22 mouse cellular contexts compared by ENCODE assay signal in genomic region chr19:6273998-6274608, GRCm38 (mm10). TPM values are rescaled to one million over a fixed set of nuclear protein-coding genes. Genes with fewer than 3 reads are reported as not detected.
DNase-seq lines count a peak whose midpoint lies in the region; ATAC-seq and TF ChIP-seq lines count a peak whose summit lies in the region.
"Had no signal": no experiment of that assay in that cellular context is flagged by ENCODE, and none has a peak within 500 bp of the region (broad histone marks: within the 10 kb centered on the region; RNA-seq: fewer than 3 reads in every experiment).

No protein-coding gene starts in this region.

- 0 out of 2 replicates have a peak overlapping the region, but pooled peaks have one; percentile 11 for H3K9ac ChIP-seq in embryonic facial prominence, embryonic 13.5 days
- no peak overlapping the region for H3K9ac ChIP-seq in heart, postnatal 0 days (replicated peaks; ENCODE audit: low read depth, low read length)
- H3K9ac ChIP-seq in lung, postnatal 0 days (replicated peaks; ENCODE audit: low read depth) = no peak overlapping the region
- H3K9ac ChIP-seq: heart, embryonic 13.5 days; limb, embryonic 15.5 days; midbrain, embryonic 13.5 days; neural tube, embryonic 12.5 days had no signal

- no peak for ATAC-seq in embryonic facial prominence, embryonic 13.5 days (ENCODE audit: insufficient number of reproducible peaks, insufficient read depth, low FRiP score, low TSS enrichment, low read depth)
- ATAC-seq in heart, postnatal 0 days (ENCODE audit: insufficient read depth, low read depth) = no peak
- ATAC-seq in lung, postnatal 0 days = no peak
- ATAC-seq: midbrain, embryonic 13.5 days had no signal

- no peaks in the 10 kb centered on the region for H3K36me3 ChIP-seq in embryonic facial prominence, embryonic 13.5 days
- H3K36me3 ChIP-seq in embryonic facial prominence, embryonic 10.5 days (replicated peaks) = peaks cover 6% of the 10 kb centered on the region
- H3K36me3 ChIP-seq in heart, postnatal 0 days (replicated peaks; ENCODE audit: control insufficient read depth, insufficient read depth, low read length) = 0 out of 2 replicates have a peak, but pooled peaks cover under 1% of the 10 kb centered on the region
- H3K36me3 ChIP-seq in lung, postnatal 0 days (ENCODE audit: insufficient read depth, low read length) = no peaks in the 10 kb centered on the region
- H3K36me3 ChIP-seq: heart, embryonic 13.5 days; limb, embryonic 15.5 days; midbrain, embryonic 13.5 days; neural tube, embryonic 12.5 days had no signal

- WGBS in embryonic facial prominence, embryonic 13.5 days = 89% methylated on average over 13 of the region's 13 CpGs
- 91% methylated on average over 13 of the region's 13 CpGs for WGBS in embryonic facial prominence, embryonic 10.5 days
- WGBS in heart, postnatal 0 days = 82% methylated on average over 13 of the region's 13 CpGs
- WGBS in lung, postnatal 0 days = 87% methylated on average over 13 of the region's 13 CpGs

- no peak for DNase-seq in embryonic facial prominence, embryonic 10.5 days (ENCODE audit: low spot score)
- DNase-seq in heart, postnatal 0 days (ENCODE audit: low spot score) = no peak
- no peak for DNase-seq in heart, postnatal 14 days
- no peak for DNase-seq in lung, postnatal 0 days (ENCODE audit: low spot score)
- DNase-seq in lung, postnatal 4 days = no peak
- DNase-seq in cerebellum, postnatal 36 days = peak; percentile 32 to 50
- no peak for DNase-seq in left cerebral cortex, adult 8-10 months (ENCODE audit: low spot score in 2 of 2)
- DNase-seq: adrenal gland, adult 2 months; kidney, adult 11 months; kidney, postnatal 25 days; thymus, adult 18-20 months; thymus, postnatal 4 days had no signal

- no peak overlapping the region for H3K4me3 ChIP-seq in embryonic facial prominence, embryonic 13.5 days
- no peak overlapping the region for H3K4me3 ChIP-seq in embryonic facial prominence, embryonic 10.5 days
- H3K4me3 ChIP-seq in heart, postnatal 0 days (ENCODE audit: low read depth, low read length) = no peak overlapping the region
- H3K4me3 ChIP-seq in lung, postnatal 0 days (ENCODE audit: low read depth, low read length) = no peak overlapping the region
- H3K4me3 ChIP-seq: heart, embryonic 13.5 days; limb, embryonic 15.5 days; midbrain, embryonic 13.5 days; neural tube, embryonic 12.5 days had no signal

- TF ChIP-seq CTCF in heart, postnatal 0 days (IDR thresholded peaks at IDR 0.05; ENCODE audit: low read depth) = no peak
- no peak for TF ChIP-seq CTCF in lung, postnatal 0 days (IDR thresholded peaks at IDR 0.05)

- no peak for TF ChIP-seq EP300 in heart, postnatal 0 days (IDR thresholded peaks at IDR 0.05; ENCODE audit: low read depth)
- TF ChIP-seq EP300 in lung, postnatal 0 days (IDR thresholded peaks at IDR 0.05) = no peak

- no peak overlapping the region for H3K4me2 ChIP-seq in embryonic facial prominence, embryonic 13.5 days
- H3K4me2 ChIP-seq in heart, postnatal 0 days (ENCODE audit: low read depth, low read length) = no peak overlapping the region
- H3K4me2 ChIP-seq in lung, postnatal 0 days (replicated peaks; ENCODE audit: low read depth, low read length) = no peak overlapping the region
- H3K4me2 ChIP-seq: heart, embryonic 13.5 days; limb, embryonic 15.5 days; midbrain, embryonic 13.5 days; neural tube, embryonic 12.5 days had no signal

- H3K27me3 ChIP-seq in embryonic facial prominence, embryonic 13.5 days = no peaks in the 10 kb centered on the region
- H3K27me3 ChIP-seq in embryonic facial prominence, embryonic 10.5 days (replicated peaks; ENCODE audit: low read depth, poor library complexity, severe bottlenecking) = peaks cover 6% of the 10 kb centered on the region; the same call in 1 of the 2 replicates
- H3K27me3 ChIP-seq in heart, postnatal 0 days (ENCODE audit: control insufficient read depth, insufficient read depth, low read length) = peaks cover 5% of the 10 kb centered on the region; the same call in 1 of the 2 replicates
- H3K27me3 ChIP-seq in lung, postnatal 0 days (replicated peaks; ENCODE audit: insufficient read depth, low read length) = no peaks in the 10 kb centered on the region
- H3K27me3 ChIP-seq: limb, embryonic 15.5 days; midbrain, embryonic 13.5 days had no signal

- H3K9me3 ChIP-seq in embryonic facial prominence, embryonic 13.5 days = no peaks in the 10 kb centered on the region
- H3K9me3 ChIP-seq in embryonic facial prominence, embryonic 10.5 days = no peaks in the 10 kb centered on the region
- no peaks in the 10 kb centered on the region for H3K9me3 ChIP-seq in heart, postnatal 0 days (replicated peaks; ENCODE audit: control insufficient read depth, low read length)
- H3K9me3 ChIP-seq in lung, postnatal 0 days (ENCODE audit: low read length) = no peaks in the 10 kb centered on the region
- H3K9me3 ChIP-seq: heart, embryonic 13.5 days; limb, embryonic 15.5 days; midbrain, embryonic 13.5 days; neural tube, embryonic 12.5 days had no signal

- intact Hi-C loops in heart, postnatal 14 days (cut with DNase I) = no loop called here

- peaks cover 25% of the 10 kb centered on the region for H3K4me1 ChIP-seq in embryonic facial prominence, embryonic 13.5 days
- peaks cover 44% of the 10 kb centered on the region for H3K4me1 ChIP-seq in embryonic facial prominence, embryonic 10.5 days
- H3K4me1 ChIP-seq in heart, postnatal 0 days (ENCODE audit: control insufficient read depth, insufficient read depth) = peaks cover 32% of the 10 kb centered on the region; the same call in 1 of the 2 replicates
- peaks cover 17% of the 10 kb centered on the region; the same call in 1 of the 2 replicates for H3K4me1 ChIP-seq in lung, postnatal 0 days (ENCODE audit: insufficient read depth, low read depth, low read length)

- no peak overlapping the region for H3K27ac ChIP-seq in embryonic facial prominence, embryonic 13.5 days
- no peak overlapping the region for H3K27ac ChIP-seq in embryonic facial prominence, embryonic 10.5 days (replicated peaks)
- H3K27ac ChIP-seq in heart, postnatal 0 days (ENCODE audit: low read depth) = peak overlapping the region; percentile 62
- H3K27ac ChIP-seq in lung, postnatal 0 days (ENCODE audit: low read length) = 0 out of 2 replicates have a peak overlapping the region, but pooled peaks have one; percentile 14
- H3K27ac ChIP-seq: limb, embryonic 15.5 days; midbrain, embryonic 13.5 days; neural tube, embryonic 12.5 days had no signal

RNA-seq across cellular contexts. Expression of gene Ehd1, which starts 2.4 kb away (rescaled TPM):
- polyA plus RNA-seq in embryonic facial prominence, embryonic 13.5 days (2015; fragmentation: Nextera tagmentation; extraction: Ambion mirVana) = 64.7 and 68.9 TPM in 2 replicates
- polyA plus RNA-seq in embryonic facial prominence, embryonic 10.5 days (2016; fragmentation: Nextera tagmentation; extraction: Ambion mirVana) = 81.8 and 83.5 TPM in 2 replicates
- total RNA-seq in heart, postnatal 0 days (2014; rRNA removed; ENCODE audit: low replicate concordance) = 127 and 200 TPM in 2 replicates
- 56.4 and 60.3 TPM in 2 replicates for polyA plus RNA-seq in heart, postnatal 0 days (2015; fragmentation: Nextera tagmentation; extraction: Ambion mirVana)
- 100 to 1,000 TPM; 163 to 172 TPM for total RNA-seq in heart, postnatal 14 days (2021)
- 115 and 119 TPM in 2 replicates for polyA plus RNA-seq in lung, postnatal 0 days (2015; fragmentation: Nextera tagmentation; extraction: Ambion mirVana)
- 10 to 100 TPM; 31.0 to 36.8 (median 35.8) TPM for total RNA-seq in left cerebral cortex, adult 8-10 months (2022)

RNA-seq across cellular contexts. Expression of gene Cdc42bpg, which starts 32.2 kb away (rescaled TPM):
- 0.91 and 0.92 TPM in 2 replicates for polyA plus RNA-seq in embryonic facial prominence, embryonic 13.5 days (2015; fragmentation: Nextera tagmentation; extraction: Ambion mirVana)
- 0.12 and 0.39 TPM in 2 replicates for polyA plus RNA-seq in embryonic facial prominence, embryonic 10.5 days (2016; fragmentation: Nextera tagmentation; extraction: Ambion mirVana)
- total RNA-seq in heart, postnatal 0 days (2014; rRNA removed; ENCODE audit: low replicate concordance) = 4.8 and 9.5 TPM in 2 replicates
- 0.49 and 0.51 TPM in 2 replicates for polyA plus RNA-seq in heart, postnatal 0 days (2015; fragmentation: Nextera tagmentation; extraction: Ambion mirVana)
- 1 to 10 TPM; 8.9 to 9.8 TPM for total RNA-seq in heart, postnatal 14 days (2021)
- 2.8 and 3.2 TPM in 2 replicates for polyA plus RNA-seq in lung, postnatal 0 days (2015; fragmentation: Nextera tagmentation; extraction: Ambion mirVana)
- 1 to 10 TPM; 5.4 to 7.4 (median 5.5) TPM for total RNA-seq in left cerebral cortex, adult 8-10 months (2022)

RNA-seq across cellular contexts. Expression of gene Atg2a, which starts 32.6 kb away (rescaled TPM):
- polyA plus RNA-seq in embryonic facial prominence, embryonic 13.5 days (2015; fragmentation: Nextera tagmentation; extraction: Ambion mirVana) = 10.3 and 10.5 TPM in 2 replicates
- 12.5 and 13.6 TPM in 2 replicates for polyA plus RNA-seq in embryonic facial prominence, embryonic 10.5 days (2016; fragmentation: Nextera tagmentation; extraction: Ambion mirVana)
- 18.9 and 24.5 TPM in 2 replicates for total RNA-seq in heart, postnatal 0 days (2014; rRNA removed; ENCODE audit: low replicate concordance)
- 4.7 and 5.6 TPM in 2 replicates for polyA plus RNA-seq in heart, postnatal 0 days (2015; fragmentation: Nextera tagmentation; extraction: Ambion mirVana)
- 10 to 100 TPM; 20.4 to 22.7 TPM for total RNA-seq in heart, postnatal 14 days (2021)
- polyA plus RNA-seq in lung, postnatal 0 days (2015; fragmentation: Nextera tagmentation; extraction: Ambion mirVana) = 5.1 and 5.9 TPM in 2 replicates
- total RNA-seq in left cerebral cortex, adult 8-10 months (2022) = 10 to 100 TPM; 31.8 to 35.7 (median 35.4) TPM

RNA-seq across cellular contexts. Expression of gene Ppp2r5b, which starts 38.4 kb away (rescaled TPM):
- polyA plus RNA-seq in embryonic facial prominence, embryonic 13.5 days (2015; fragmentation: Nextera tagmentation; extraction: Ambion mirVana) = 26.6 and 27.9 TPM in 2 replicates
- polyA plus RNA-seq in embryonic facial prominence, embryonic 10.5 days (2016; fragmentation: Nextera tagmentation; extraction: Ambion mirVana) = 25.5 and 26.3 TPM in 2 replicates
- total RNA-seq in heart, postnatal 0 days (2014; rRNA removed; ENCODE audit: low replicate concordance) = 20.6 and 40.3 TPM in 2 replicates
- polyA plus RNA-seq in heart, postnatal 0 days (2015; fragmentation: Nextera tagmentation; extraction: Ambion mirVana) = 18.3 and 18.6 TPM in 2 replicates
- total RNA-seq in heart, postnatal 14 days (2021) = 10 to 100 TPM; 31.4 to 35.1 TPM
- 20.2 and 21.6 TPM in 2 replicates for polyA plus RNA-seq in lung, postnatal 0 days (2015; fragmentation: Nextera tagmentation; extraction: Ambion mirVana)
- total RNA-seq in left cerebral cortex, adult 8-10 months (2022) = 100 to 1,000 TPM; 148 to 158 (median 153) TPM

RNA-seq across cellular contexts. Expression of gene Gpha2, which starts 47.9 kb away (rescaled TPM):
- polyA plus RNA-seq in embryonic facial prominence, embryonic 13.5 days (2015; fragmentation: Nextera tagmentation; extraction: Ambion mirVana) = 3.3 and 3.8 TPM in 2 replicates
- polyA plus RNA-seq in embryonic facial prominence, embryonic 10.5 days (2016; fragmentation: Nextera tagmentation; extraction: Ambion mirVana) = 0.98 and 1.3 TPM in 2 replicates
- not detected in 2 replicates for total RNA-seq in heart, postnatal 0 days (2014; rRNA removed; ENCODE audit: low replicate concordance)
- not detected in 2 replicates for polyA plus RNA-seq in heart, postnatal 0 days (2015; fragmentation: Nextera tagmentation; extraction: Ambion mirVana)
- not detected for total RNA-seq in heart, postnatal 14 days (2021)
- 0.49 and 0.55 TPM in 2 replicates for polyA plus RNA-seq in lung, postnatal 0 days (2015; fragmentation: Nextera tagmentation; extraction: Ambion mirVana)
- not detected for total RNA-seq in left cerebral cortex, adult 8-10 months (2022)
- total RNA-seq: gastrocnemius, adult 8-10 months; layer of hippocampus, adult 8-10 months; left cerebral cortex, postnatal 36 days; megakaryocyte, adult 5-6 weeks had no signal
- polyA plus RNA-seq: forebrain, embryonic 11.5 days; heart, embryonic 13.5 days; midbrain, embryonic 13.5 days; neural tube, embryonic 12.5 days had no signal

Comparison
In these comparisons a context has a peak if more than half of its experiments do, and no peak if none do; other contexts are left out.
1. H3K27ac ChIP-seq: peak in heart, postnatal 0 days (single experiment) and lung, postnatal 0 days (single experiment); none in embryonic facial prominence, embryonic 13.5 days (single experiment) and embryonic facial prominence, embryonic 10.5 days (single experiment).
2. DNase-seq: peak in cerebellum, postnatal 36 days (2 of 2); none in embryonic facial prominence, embryonic 10.5 days (single experiment), heart, postnatal 0 days (single experiment), heart, postnatal 14 days (0 of 2), lung, postnatal 0 days (single experiment), lung, postnatal 4 days (0 of 2) and left cerebral cortex, adult 8-10 months (0 of 2).